Mouse (Mus musculus): Measurements from ENCODE around the gene Clps.

DNA sequence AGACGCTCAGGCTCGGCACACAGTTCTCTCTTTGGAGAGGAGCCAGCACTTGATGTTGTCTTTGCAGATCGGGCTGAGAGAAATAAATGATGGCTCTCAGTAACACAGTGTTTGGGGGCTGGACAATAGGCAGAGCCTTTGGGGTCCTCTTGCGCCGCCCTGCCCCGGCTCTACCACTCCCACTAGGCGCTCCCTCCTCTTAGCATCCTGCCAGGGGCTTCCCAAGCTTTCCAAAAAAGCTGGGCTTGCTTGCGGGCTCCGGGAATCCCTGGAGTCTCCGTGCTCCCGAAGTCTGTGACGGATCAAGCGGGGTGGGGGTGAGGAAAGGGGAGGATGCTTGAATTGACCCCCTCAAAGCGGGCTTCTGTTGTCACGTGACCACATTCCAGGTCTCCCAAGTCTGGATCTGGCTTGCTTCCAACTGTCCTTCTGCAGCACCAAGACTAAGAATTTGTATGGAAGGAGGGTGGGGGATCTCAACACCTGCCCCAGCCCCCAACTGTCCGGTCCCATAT, 43.1 kb downstream of the Clps start, which contains the start of gene Fkbp5:
- TF ChIP-seq HCFC1 (IDR thresholded peaks at IDR 0.05; ENCODE audit: borderline replicate concordance, insufficient read depth, low read length) (no peak), MAFK (IDR thresholded peaks at IDR 0.05; ENCODE audit: insufficient read depth, low read depth, low read length) (no peak), CHD2 (IDR thresholded peaks at IDR 0.05; ENCODE audit: low read depth, low read length) (no peak), ZC3H11A (IDR thresholded peaks at IDR 0.05; ENCODE audit: borderline replicate concordance, low read depth, low read length) (no peak)
